Mouse (Mus musculus) embryonic fibroblast, embryonic 13.5 days (primary cell): ENCODE results near the gene Gtf3c3.

Experiments used
- CTCF ChIP-seq: IDR thresholded peaks from 2 replicates; pipeline ENCODE4 v1.5.1; 2011; ENCODE audit warnings: mild to moderate bottlenecking, control low read depth, low read length, moderate library complexity, borderline replicate concordance; ENCODE audit not compliant: insufficient read depth
- POLR2A ChIP-seq: IDR thresholded peaks from 2 replicates; pipeline ENCODE4 v1.6.1; 2011; ENCODE audit warnings: low read depth, mild to moderate bottlenecking, control low read depth, low read length, moderate library complexity

GRCm38 (mm10) chr1:54380978-54381914, 57.5 kb downstream of the Gtf3c3 start:
- TF ChIP-seq CTCF (peak; percentile 18; the same call in 1 of the 2 replicates), POLR2A (no peak)
